Mouse (Mus musculus): ENCODE data around the gene Pdcd10. TPM values are rescaled to one million over a fixed set of nuclear protein-coding genes. Genes with fewer than 3 reads are reported as not detected.
A peak's percentile ranks its signal among the peaks of the same experiment; 100 is the strongest.

The Pdcd10 gene
- polyA plus RNA-seq, 1 experiment from 2014 or later: 90.6 TPM

- Histone ChIP-seq H3K27me3 (no peaks in the 10 kb centered on the region), H3K4me2 (no peak overlapping the region), H3K9ac (no peak overlapping the region), H3K9me3 (no peaks in the 10 kb centered on the region), H3K4me3 (replicated peaks) (no peak overlapping the region), H3K36me3 (replicated peaks) (peaks cover 10% of the 10 kb centered on the region), H3K4me1 (no peaks in the 10 kb centered on the region), H3K27ac (no peak overlapping the region)
- 89% methylated on average over 3 of the region's 3 CpGs for WGBS
- ATAC-seq (ENCODE audit: low FRiP score): no peak
Measured at GRCm38 (mm10) chr3:75534045-75534834, 22.4 kb downstream of the Pdcd10 start.

- Histone ChIP-seq H3K4me2 (no peak overlapping the region), H3K27ac (no peak overlapping the region), H3K36me3 (replicated peaks) (peaks cover 21% of the 10 kb centered on the region), H3K9me3 (no peaks in the 10 kb centered on the region), H3K4me1 (no peaks in the 10 kb centered on the region), H3K4me3 (replicated peaks) (no peak overlapping the region), H3K9ac (no peak overlapping the region), H3K27me3 (no peaks in the 10 kb centered on the region)
- WGBS: 89% methylated on average over 3 of the region's 3 CpGs
- no peak for ATAC-seq (ENCODE audit: low FRiP score)
Measured at GRCm38 (mm10) chr3:75531074-75531473, 25.6 kb downstream of the Pdcd10 start.

GRCm38 (mm10) chr3:75522527-75522926, 34.1 kb downstream of the Pdcd10 start:
- no peak for ATAC-seq (ENCODE audit: low FRiP score)
- Histone ChIP-seq H3K4me2 (no peak overlapping the region), H3K36me3 (replicated peaks) (peaks cover 26% of the 10 kb centered on the region), H3K9ac (no peak overlapping the region), H3K27ac (no peak overlapping the region), H3K4me3 (replicated peaks) (no peak overlapping the region), H3K9me3 (no peaks in the 10 kb centered on the region), H3K27me3 (no peaks in the 10 kb centered on the region), H3K4me1 (no peaks in the 10 kb centered on the region)
- 89% methylated on average over 1 of the region's 1 CpGs for WGBS

- Histone ChIP-seq H3K9ac (no peak overlapping the region), H3K4me2 (no peak overlapping the region), H3K27ac (no peak overlapping the region), H3K4me1 (no peaks in the 10 kb centered on the region), H3K4me3 (replicated peaks) (no peak overlapping the region), H3K27me3 (no peaks in the 10 kb centered on the region), H3K9me3 (no peaks in the 10 kb centered on the region), H3K36me3 (replicated peaks) (peaks cover 15% of the 10 kb centered on the region)
- WGBS: 64% methylated on average over 2 of the region's 2 CpGs
- ATAC-seq (ENCODE audit: low FRiP score): no peak
Measured at GRCm38 (mm10) chr3:75521314-75521713, 35.3 kb downstream of the Pdcd10 start.

- H3K9me3 ChIP-seq: no peaks in the 10 kb centered on the region
- H3K27me3 ChIP-seq: no peaks in the 10 kb centered on the region
- peak; percentile 69; the same call in 1 of the 2 replicates for ATAC-seq (ENCODE audit: low FRiP score)
- H3K36me3 ChIP-seq (replicated peaks): peaks cover 9% of the 10 kb centered on the region
- no peak overlapping the region for H3K4me2 ChIP-seq
- WGBS: 78% methylated on average over 7 of the region's 7 CpGs
- no peak overlapping the region for H3K27ac ChIP-seq
- no peak overlapping the region for H3K9ac ChIP-seq
- H3K4me1 ChIP-seq: no peaks in the 10 kb centered on the region
- no peak overlapping the region for H3K4me3 ChIP-seq (replicated peaks)
Measured at GRCm38 (mm10) chr3:75517631-75518250, 38.9 kb downstream of the Pdcd10 start.

- no peak for ATAC-seq (ENCODE audit: low FRiP score)
- 89% methylated on average over 7 of the region's 7 CpGs for WGBS
Measured at GRCm38 (mm10) chr3:75498961-75499960, 57.4 kb downstream of the Pdcd10 start.

GRCm38 (mm10) chr3:75492913-75493312, 63.7 kb downstream of the Pdcd10 start:
- no peak overlapping the region for H3K4me3 ChIP-seq (replicated peaks)
- no peaks in the 10 kb centered on the region for H3K27me3 ChIP-seq
- H3K36me3 ChIP-seq (replicated peaks): no peaks in the 10 kb centered on the region
- no peak for ATAC-seq (ENCODE audit: low FRiP score)
- H3K4me2 ChIP-seq: no peak overlapping the region
- no peaks in the 10 kb centered on the region for H3K4me1 ChIP-seq
- 60% methylated on average over 3 of the region's 3 CpGs for WGBS
- no peaks in the 10 kb centered on the region for H3K9me3 ChIP-seq
- no peak overlapping the region for H3K27ac ChIP-seq
- no peak overlapping the region for H3K9ac ChIP-seq

More at GRCm38 (mm10) chr3:75498961-75499960, 57.4 kb downstream of the Pdcd10 start:
- H3K27ac ChIP-seq: no peak overlapping the region
- H3K27me3 ChIP-seq: no peaks in the 10 kb centered on the region
- H3K9ac ChIP-seq: no peak overlapping the region
- no peak overlapping the region for H3K4me3 ChIP-seq (replicated peaks)
- H3K4me2 ChIP-seq: no peak overlapping the region
- H3K36me3 ChIP-seq (replicated peaks): no peaks in the 10 kb centered on the region
- H3K9me3 ChIP-seq: no peaks in the 10 kb centered on the region
- H3K4me1 ChIP-seq: no peaks in the 10 kb centered on the region

GRCm38 (mm10) chr3:75482056-75482455, 74.6 kb downstream of the Pdcd10 start, which contains the start of gene Wdr49:
Gene Wdr49 (minus strand): TSS chr3:75482156.
- 60% methylated on average over 2 of the region's 2 CpGs for WGBS
- Histone ChIP-seq H3K4me3 (replicated peaks) (no peak within 1 kb of the TSS), H3K27ac (no peak within 1 kb of the TSS), H3K9ac (no peak within 1 kb of the TSS), H3K9me3 (no peaks in the 10 kb centered on the region), H3K36me3 (replicated peaks) (no peaks in the 10 kb centered on the region), H3K4me2 (no peak within 1 kb of the TSS), H3K4me1 (no peaks in the 10 kb centered on the region), H3K27me3 (no peaks in the 10 kb centered on the region)
- no peak for ATAC-seq (ENCODE audit: low FRiP score)

- WGBS: 80% methylated on average over 7 of the region's 7 CpGs
- Histone ChIP-seq H3K4me1 (no peaks in the 10 kb centered on the region), H3K9me3 (no peaks in the 10 kb centered on the region), H3K27ac (no peak overlapping the region), H3K4me3 (replicated peaks) (no peak overlapping the region), H3K9ac (no peak overlapping the region), H3K27me3 (no peaks in the 10 kb centered on the region), H3K36me3 (replicated peaks) (no peaks in the 10 kb centered on the region), H3K4me2 (no peak overlapping the region)
- no peak for ATAC-seq (ENCODE audit: low FRiP score)
Measured at GRCm38 (mm10) chr3:75475106-75475505, 81.5 kb downstream of the Pdcd10 start.

- Histone ChIP-seq H3K27ac (no peak overlapping the region), H3K9me3 (no peaks in the 10 kb centered on the region), H3K36me3 (replicated peaks) (no peaks in the 10 kb centered on the region), H3K9ac (no peak overlapping the region), H3K27me3 (no peaks in the 10 kb centered on the region), H3K4me3 (replicated peaks) (no peak overlapping the region), H3K4me1 (no peaks in the 10 kb centered on the region), H3K4me2 (no peak overlapping the region)
- 91% methylated on average over 7 of the region's 7 CpGs for WGBS
- ATAC-seq (ENCODE audit: low FRiP score): no peak
Measured at GRCm38 (mm10) chr3:75474657-75475056, 82.0 kb downstream of the Pdcd10 start.

GRCm38 (mm10) chr3:75468154-75468553, 88.5 kb downstream of the Pdcd10 start:
- H3K27me3 ChIP-seq: no peaks in the 10 kb centered on the region
- no peaks in the 10 kb centered on the region for H3K36me3 ChIP-seq (replicated peaks)
- no peak overlapping the region for H3K27ac ChIP-seq
- H3K9ac ChIP-seq: no peak overlapping the region
- no peak overlapping the region for H3K4me2 ChIP-seq
- H3K4me1 ChIP-seq: no peaks in the 10 kb centered on the region
- ATAC-seq (ENCODE audit: low FRiP score): no peak
- WGBS: 87% methylated on average over 7 of the region's 7 CpGs
- no peaks in the 10 kb centered on the region for H3K9me3 ChIP-seq
- no peak overlapping the region for H3K4me3 ChIP-seq (replicated peaks)
